Mouse (Mus musculus): ENCODE data around the gene Shcbp1l.

The Shcbp1l gene

GRCm38 (mm10) chr1:153487500-153487879 is 62.5 kb downstream of the Shcbp1l start, which contains the start of gene Dhx9:
Gene Dhx9 (minus strand): TSS chr1:153487660.
- DNase-seq (ENCODE audit: low read depth, low spot score), result peak; percentile 98

GRCm38 (mm10) chr1:153489132-153489531 is 64.2 kb downstream of the Shcbp1l start:
- no peak for DNase-seq (ENCODE audit: low read depth, low spot score)

- no peak for DNase-seq (ENCODE audit: low read depth, low spot score)
Observed at GRCm38 (mm10) chr1:153489540-153489939, 64.6 kb downstream of the Shcbp1l start.

- no peak for DNase-seq (ENCODE audit: low read depth, low spot score)
Observed at GRCm38 (mm10) chr1:153489963-153490362, 65.0 kb downstream of the Shcbp1l start.

- DNase-seq (ENCODE audit: low read depth, low spot score), result no peak
Observed at GRCm38 (mm10) chr1:153491345-153491744, 66.4 kb downstream of the Shcbp1l start.

DNA sequence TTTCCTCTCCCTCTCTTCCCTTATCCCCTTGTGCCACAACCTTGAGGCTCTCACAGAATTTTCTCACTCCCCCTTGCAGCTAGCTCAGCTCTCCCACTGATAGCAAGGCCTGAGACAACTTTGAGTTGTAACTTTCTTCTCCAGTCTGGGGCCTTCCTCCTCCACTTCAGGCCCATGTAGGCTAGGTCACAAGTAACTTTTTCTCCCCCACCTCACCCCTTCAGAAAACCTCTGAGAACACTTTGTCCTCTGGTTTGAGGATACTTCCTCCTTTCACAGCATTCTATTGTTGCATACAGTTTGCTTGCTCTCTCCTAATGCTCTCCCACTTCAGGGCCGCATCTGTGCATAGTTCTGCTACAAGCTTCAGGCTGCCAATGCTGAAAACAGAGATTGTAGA is 66.9 kb downstream of the Shcbp1l start:
- no peak for DNase-seq (ENCODE audit: low read depth, low spot score)

DNA sequence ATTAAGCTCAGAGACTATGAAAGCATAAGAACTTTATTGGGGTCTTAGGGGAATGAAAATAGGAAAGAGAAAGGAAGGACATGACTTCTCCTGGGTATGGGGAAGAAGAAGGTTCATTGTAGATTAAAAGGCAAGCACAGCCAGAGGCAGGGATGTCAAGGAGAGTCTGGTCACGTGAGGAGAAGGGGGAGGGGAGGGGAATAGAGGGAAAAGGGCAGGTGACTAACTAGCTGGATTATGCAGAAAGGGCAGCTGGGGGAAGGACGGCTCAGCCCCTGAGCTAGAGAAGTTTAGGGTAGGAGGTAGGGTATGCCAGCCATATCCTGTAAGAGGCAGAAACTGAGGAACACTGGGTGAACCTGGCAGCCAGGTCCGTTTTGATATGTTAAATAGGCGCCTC is 68.4 kb downstream of the Shcbp1l start:
- no peak for DNase-seq (ENCODE audit: low read depth, low spot score)

- no peak for DNase-seq (ENCODE audit: low read depth, low spot score)
Observed at GRCm38 (mm10) chr1:153493931-153494330, 69.0 kb downstream of the Shcbp1l start.

GRCm38 (mm10) chr1:153496030-153496429 is 71.1 kb downstream of the Shcbp1l start:
- DNase-seq (ENCODE audit: low read depth, low spot score), result no peak

GRCm38 (mm10) chr1:153500030-153500429 is 75.1 kb downstream of the Shcbp1l start:
- no peak for DNase-seq (ENCODE audit: low read depth, low spot score)

DNA sequence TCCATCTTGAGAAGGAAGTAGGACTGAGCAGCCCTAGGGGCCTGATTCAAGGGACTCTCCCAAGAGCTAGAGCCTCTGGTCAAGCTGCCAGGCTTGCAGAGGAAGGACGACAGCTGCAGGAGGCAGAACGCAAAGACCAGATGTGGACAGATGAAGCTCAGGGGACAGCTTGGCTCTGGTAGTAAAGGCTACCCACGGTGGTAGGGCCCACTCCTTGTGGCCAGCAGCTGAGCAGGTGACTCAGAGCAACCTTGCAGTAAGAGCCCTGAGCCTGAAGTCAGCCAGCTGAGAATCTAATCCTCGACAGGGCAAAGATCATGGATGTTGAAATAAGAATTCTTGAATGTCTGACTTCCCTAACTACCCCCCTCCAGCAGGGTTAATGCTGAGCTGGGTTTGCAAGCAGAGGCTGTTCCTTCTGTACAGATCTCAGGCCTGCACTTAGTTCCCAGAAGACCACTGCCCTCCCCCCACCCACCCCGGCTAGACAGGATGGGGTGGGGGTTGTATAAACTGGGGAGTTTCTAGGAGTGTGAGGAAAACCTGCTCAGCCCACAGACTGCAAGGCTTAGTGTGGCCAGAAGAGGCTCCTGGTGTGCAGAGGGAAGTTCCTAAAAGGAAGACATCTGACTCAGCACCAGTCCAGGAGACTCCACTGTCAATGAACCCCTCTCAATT is 76.8 kb downstream of the Shcbp1l start:
- DNase-seq (ENCODE audit: low read depth, low spot score), result no peak
